Comparison of ENCODE assay signal across 8 mouse cellular contexts in genomic region chrX:162902040-162902734, GRCm38 (mm10). TPM values are rescaled to one million over a fixed set of nuclear protein-coding genes. Genes with fewer than 3 reads are reported as not detected.
DNase-seq lines count a peak whose midpoint lies in the region; ATAC-seq and TF ChIP-seq lines count a peak whose summit lies in the region.

No protein-coding gene starts in this region.

- no peak for TF ChIP-seq POLR2A in bone marrow macrophage, adult 2 months (IDR thresholded peaks at IDR 0.05; ENCODE audit: borderline replicate concordance, low read depth, low read length)

- H3K4me3 ChIP-seq in bone marrow macrophage, adult 2 months (ENCODE audit: insufficient read depth, low read length), result peak overlapping the region; percentile 78
- peak overlapping the region; percentile 65 for H3K4me3 ChIP-seq in heart, embryonic 15.5 days
- H3K4me3 ChIP-seq in liver, embryonic 13.5 days (replicated peaks), result peak overlapping the region; percentile 61
- peak overlapping the region; percentile 53 for H3K4me3 ChIP-seq in stomach, embryonic 14.5 days (ENCODE audit: low read depth, low read length)

- peak overlapping the region; percentile 85 for H3K27ac ChIP-seq in bone marrow macrophage, adult 2 months (ENCODE audit: insufficient read depth, low read depth, low read length)
- peak overlapping the region; percentile 79 for H3K27ac ChIP-seq in heart, embryonic 15.5 days
- peak overlapping the region; percentile 70 for H3K27ac ChIP-seq in liver, embryonic 13.5 days
- peak overlapping the region; percentile 80 for H3K27ac ChIP-seq in stomach, embryonic 14.5 days (ENCODE audit: low read length)

- peak; percentile 87 for DNase-seq in CD4-positive, CD25-positive, alpha-beta regulatory T cell, adult 2 months (ENCODE audit: low read depth, low spot score)
- DNase-seq in kidney, postnatal 10 days, result peak; percentile 55
- DNase-seq in liver, embryonic 13.5 days, result no peak
- DNase-seq in naive thymus-derived CD4-positive, alpha-beta T cell, adult 2 months (ENCODE audit: low read depth), result peak; percentile 85

- no peaks in the 10 kb centered on the region for H3K27me3 ChIP-seq in heart, embryonic 15.5 days
- H3K27me3 ChIP-seq in liver, embryonic 13.5 days, result no peaks in the 10 kb centered on the region
- no peaks in the 10 kb centered on the region for H3K27me3 ChIP-seq in stomach, embryonic 14.5 days (ENCODE audit: control insufficient read depth, insufficient read depth, low read length)

- peak overlapping the region; percentile 61 for H3K9ac ChIP-seq in heart, embryonic 15.5 days
- H3K9ac ChIP-seq in liver, embryonic 13.5 days, result peak overlapping the region; percentile 65
- peak overlapping the region; percentile 53 for H3K9ac ChIP-seq in stomach, embryonic 14.5 days (replicated peaks; ENCODE audit: low read depth, low read length)

- no peak for TF ChIP-seq CTCF in bone marrow macrophage, adult 2 months (IDR thresholded peaks at IDR 0.05; ENCODE audit: low read depth, low read length)

- H3K9me3 ChIP-seq in heart, embryonic 15.5 days (replicated peaks), result no peaks in the 10 kb centered on the region
- no peaks in the 10 kb centered on the region for H3K9me3 ChIP-seq in liver, embryonic 13.5 days (replicated peaks)
- H3K9me3 ChIP-seq in stomach, embryonic 14.5 days (ENCODE audit: control insufficient read depth, low read depth, low read length), result no peaks in the 10 kb centered on the region

- H3K4me2 ChIP-seq in heart, embryonic 15.5 days, result peak overlapping the region; percentile 63
- peak overlapping the region; percentile 79 for H3K4me2 ChIP-seq in liver, embryonic 13.5 days
- H3K4me2 ChIP-seq in stomach, embryonic 14.5 days (replicated peaks; ENCODE audit: low read depth, low read length), result peak overlapping the region; percentile 55

- H3K36me3 ChIP-seq in heart, embryonic 15.5 days, result no peaks in the 10 kb centered on the region
- no peaks in the 10 kb centered on the region for H3K36me3 ChIP-seq in liver, embryonic 13.5 days
- no peaks in the 10 kb centered on the region for H3K36me3 ChIP-seq in stomach, embryonic 14.5 days (ENCODE audit: control insufficient read depth, insufficient read depth, low read length)

- peak; percentile 80 for ATAC-seq in erythroblast, adult 5-6 weeks (replicated peaks; ENCODE audit: low FRiP score, poor library complexity, severe bottlenecking)
- ATAC-seq in heart, embryonic 15.5 days (replicated peaks; ENCODE audit: insufficient number of reproducible peaks, insufficient read depth, low FRiP score, low read depth), result peak; percentile 60; the same call in 1 of the 2 replicates
- peak; percentile 81 for ATAC-seq in liver, embryonic 13.5 days (ENCODE audit: low read depth)
- peak; percentile 77 for ATAC-seq in stomach, embryonic 14.5 days (ENCODE audit: insufficient number of reproducible peaks, insufficient read depth, low FRiP score, low read depth)

- peaks cover 5% of the 10 kb centered on the region; the same call in 1 of the 2 replicates for H3K4me1 ChIP-seq in bone marrow macrophage, adult 2 months (ENCODE audit: control insufficient read depth, insufficient read depth, low read length)
- no peaks in the 10 kb centered on the region for H3K4me1 ChIP-seq in heart, embryonic 15.5 days (replicated peaks)
- peaks cover 8% of the 10 kb centered on the region for H3K4me1 ChIP-seq in liver, embryonic 13.5 days (replicated peaks)
- 0 out of 2 replicates have a peak, but pooled peaks cover 3% of the 10 kb centered on the region for H3K4me1 ChIP-seq in stomach, embryonic 14.5 days (ENCODE audit: control insufficient read depth, insufficient read depth, low read length)

- WGBS in heart, embryonic 15.5 days, result 17% methylated on average over 29 of the region's 29 CpGs
- WGBS in liver, embryonic 13.5 days (ENCODE audit: insufficient replicate concordance), result 21% methylated on average over 29 of the region's 29 CpGs
- WGBS in stomach, embryonic 14.5 days, result 19% methylated on average over 27 of the region's 29 CpGs

RNA-seq across cellular contexts. Expression of gene Ctps2, which starts 1.1 kb away (rescaled TPM):
- 85.6 and 86.8 TPM in 2 replicates for polyA plus RNA-seq in bone marrow macrophage, adult 2 months (2012; ENCODE audit: insufficient read depth, insufficient read length, missing spikeins)
- 11.7 and 27.4 TPM in 2 replicates for total RNA-seq in erythroblast, adult 5-6 weeks (2015; ENCODE audit: low replicate concordance)
- total RNA-seq in erythroblast, adult 5-6 weeks (2017; ENCODE audit: low replicate concordance), result 12.4 and 12.7 TPM in 2 replicates
- polyA plus RNA-seq in heart, embryonic 15.5 days (2015; fragmentation: Nextera tagmentation; extraction: Ambion mirVana), result 50.9 and 55.6 TPM in 2 replicates
- 45.8 and 53.1 TPM in 2 replicates for polyA plus RNA-seq in liver, embryonic 13.5 days (2015; fragmentation: Nextera tagmentation; extraction: Ambion mirVana)
- 97.3 and 103 TPM in 2 replicates for polyA plus RNA-seq in stomach, embryonic 14.5 days (2014; fragmentation: Nextera tagmentation; extraction: Ambion mirVana)

RNA-seq across cellular contexts. Expression of gene Syap1, which starts 13.9 kb away (rescaled TPM):
- 55.0 and 58.6 TPM in 2 replicates for polyA plus RNA-seq in bone marrow macrophage, adult 2 months (2012; ENCODE audit: insufficient read depth, insufficient read length, missing spikeins)
- 7.1 and 13.2 TPM in 2 replicates for total RNA-seq in erythroblast, adult 5-6 weeks (2015; ENCODE audit: low replicate concordance)
- 29.5 and 30.1 TPM in 2 replicates for total RNA-seq in erythroblast, adult 5-6 weeks (2017; ENCODE audit: low replicate concordance)
- 25.8 and 25.9 TPM in 2 replicates for polyA plus RNA-seq in heart, embryonic 15.5 days (2015; fragmentation: Nextera tagmentation; extraction: Ambion mirVana)
- polyA plus RNA-seq in liver, embryonic 13.5 days (2015; fragmentation: Nextera tagmentation; extraction: Ambion mirVana), result 13.2 and 16.8 TPM in 2 replicates
- polyA plus RNA-seq in stomach, embryonic 14.5 days (2014; fragmentation: Nextera tagmentation; extraction: Ambion mirVana), result 42.9 and 49.1 TPM in 2 replicates
